Mouse (Mus musculus): Measurements from ENCODE around the gene Lyzl4. TPM values are rescaled to one million over a fixed set of nuclear protein-coding genes. Genes with fewer than 3 reads are reported as not detected.
"Not testable (repeated sequence)": the region's sequence is repeated elsewhere in the genome, so short reads cannot be mapped to it uniquely, and the experiment has no call there.

Lyzl4 gene
- total RNA-seq, 2 experiments from 2014 or later, result 0.76 to 1.5 TPM

DNA sequence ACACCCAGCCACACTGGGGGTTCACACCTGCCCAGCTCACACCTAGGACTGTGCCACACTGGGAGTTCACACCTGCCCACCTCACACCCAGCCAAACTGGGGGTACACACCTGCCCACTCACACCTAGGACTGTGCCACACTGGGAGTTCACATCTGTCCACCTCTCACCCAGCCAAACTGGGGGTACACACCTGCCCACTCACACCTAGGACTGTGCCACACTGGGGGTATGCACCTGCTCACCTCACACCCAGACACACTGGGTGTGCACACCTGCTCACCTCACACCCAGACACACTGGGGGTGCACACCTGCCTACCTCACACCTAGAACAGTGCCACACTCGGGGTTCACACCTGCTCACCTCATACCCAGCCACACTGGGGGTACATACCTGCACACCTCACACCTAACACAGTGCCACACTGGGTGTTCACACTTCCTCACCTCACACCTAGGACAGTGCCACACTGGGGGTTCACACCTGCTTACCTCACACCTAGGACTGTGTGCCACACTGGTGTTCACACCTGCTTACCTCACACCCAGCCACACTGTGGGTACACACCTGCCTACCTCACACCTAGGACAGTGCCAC lies 35.3 kb downstream of the Lyzl4 start:
- no peak overlapping the region for H3K27ac ChIP-seq
- no peak overlapping the region for H3K4me3 ChIP-seq
- no peak for TF ChIP-seq CTCF (conservative IDR thresholded peaks at IDR 0.05)
- no peak for DNase-seq (ENCODE audit: low spot score in 2 of 2)

DNA sequence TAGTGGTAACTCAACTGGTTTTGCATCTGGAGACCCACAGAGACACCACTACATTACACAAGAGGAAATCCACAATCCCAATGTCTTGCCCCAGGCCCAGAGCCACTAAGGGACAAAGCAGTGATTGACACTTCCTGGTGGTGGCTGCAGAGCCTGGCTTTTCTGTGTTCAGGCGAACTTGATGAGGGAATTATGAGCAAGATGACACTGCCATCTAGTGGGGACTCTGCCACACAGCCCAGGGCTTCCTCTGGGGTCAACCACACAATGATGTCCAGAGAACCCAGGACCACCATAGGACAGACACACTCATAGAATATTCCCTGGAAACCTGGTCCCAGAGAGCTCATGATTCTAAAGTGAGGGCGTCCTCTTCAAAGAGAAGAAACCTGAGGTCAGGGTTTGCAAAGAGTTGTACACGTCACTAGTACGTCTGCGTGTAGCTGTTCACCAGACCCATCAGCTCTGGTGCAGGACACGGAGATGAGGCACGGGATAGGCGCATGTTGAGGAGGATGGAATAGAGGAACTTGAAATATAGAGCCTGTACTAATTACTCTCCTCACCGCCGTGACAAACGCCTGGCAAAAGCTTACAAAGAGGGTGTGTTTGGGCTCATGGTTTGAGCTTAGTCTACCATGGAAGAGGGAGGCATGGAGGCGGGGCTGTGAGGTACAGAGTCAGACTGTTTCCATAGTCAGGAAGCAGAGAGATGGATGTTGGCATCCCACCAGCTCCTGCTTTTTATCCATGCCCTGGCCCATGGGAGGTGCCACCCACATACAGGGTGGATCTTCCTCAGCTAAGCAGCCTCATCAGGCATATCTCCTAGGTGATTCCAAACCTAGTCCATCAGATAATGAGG lies 36.2 kb downstream of the Lyzl4 start:
- H3K4me3 ChIP-seq, result no peak overlapping the region
- DNase-seq (ENCODE audit: low spot score in 2 of 2), result peak; percentile 80 to 82
- H3K27ac ChIP-seq, result no peak overlapping the region
- TF ChIP-seq CTCF (conservative IDR thresholded peaks at IDR 0.05), result peak; percentile 98

DNA sequence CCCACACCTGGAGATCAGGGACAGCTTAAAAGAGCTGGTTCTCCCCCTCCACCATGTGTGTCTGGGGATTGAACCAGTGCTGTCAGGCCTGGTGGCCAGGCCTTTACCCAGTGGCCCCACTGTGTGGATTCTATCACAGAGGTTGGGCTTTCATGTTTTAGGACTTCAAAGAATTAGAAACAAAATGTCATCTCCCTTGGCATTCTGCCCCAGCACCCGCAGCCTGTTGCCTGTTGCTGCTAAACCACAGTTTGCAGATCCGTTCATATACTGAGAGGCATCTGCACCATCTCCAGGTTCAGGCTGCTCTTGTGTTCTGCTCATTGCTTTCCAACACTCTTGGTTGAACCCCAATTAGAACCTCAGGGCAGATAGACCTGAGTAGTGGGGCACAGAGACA lies 39.5 kb downstream of the Lyzl4 start:
- no peak for TF ChIP-seq CTCF (conservative IDR thresholded peaks at IDR 0.05)
- no peak for DNase-seq (ENCODE audit: low spot score in 2 of 2)
- H3K4me3 ChIP-seq, result no peak overlapping the region
- no peak overlapping the region for H3K27ac ChIP-seq

DNA sequence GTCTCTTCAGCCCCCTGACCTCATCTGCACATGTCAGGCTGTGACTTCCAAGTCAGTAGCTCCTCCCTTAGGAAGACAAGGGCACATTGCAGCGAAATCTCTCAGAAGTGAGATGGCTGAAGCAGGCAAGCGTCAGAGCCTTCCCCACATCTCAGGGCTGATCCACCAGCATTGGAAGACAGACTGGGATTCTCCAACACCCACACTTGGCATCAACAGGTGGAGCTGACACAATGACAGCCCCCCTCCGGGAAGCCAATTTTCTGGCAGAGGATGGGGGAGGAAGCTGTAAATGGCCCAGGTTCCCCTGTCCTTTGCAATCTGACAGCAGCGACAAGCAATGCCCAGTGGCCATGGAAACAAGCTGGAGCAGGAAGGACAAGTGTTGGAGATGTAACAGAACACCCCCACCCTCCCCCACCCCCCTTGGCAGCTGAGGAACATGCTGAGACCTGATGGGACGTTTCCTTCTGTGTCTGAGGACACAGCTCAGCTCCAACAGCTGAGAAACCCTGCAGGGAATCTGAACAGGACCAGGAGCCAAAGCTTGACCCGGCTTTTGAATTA lies 41.0 kb downstream of the Lyzl4 start:
- TF ChIP-seq CTCF (conservative IDR thresholded peaks at IDR 0.05), result no peak
- H3K4me3 ChIP-seq, result no peak overlapping the region; the same call in 1 of the 2 replicates
- DNase-seq (ENCODE audit: low spot score in 2 of 2), result peak; percentile 29 to 39
- H3K27ac ChIP-seq, result peak overlapping the region; percentile 82

DNA sequence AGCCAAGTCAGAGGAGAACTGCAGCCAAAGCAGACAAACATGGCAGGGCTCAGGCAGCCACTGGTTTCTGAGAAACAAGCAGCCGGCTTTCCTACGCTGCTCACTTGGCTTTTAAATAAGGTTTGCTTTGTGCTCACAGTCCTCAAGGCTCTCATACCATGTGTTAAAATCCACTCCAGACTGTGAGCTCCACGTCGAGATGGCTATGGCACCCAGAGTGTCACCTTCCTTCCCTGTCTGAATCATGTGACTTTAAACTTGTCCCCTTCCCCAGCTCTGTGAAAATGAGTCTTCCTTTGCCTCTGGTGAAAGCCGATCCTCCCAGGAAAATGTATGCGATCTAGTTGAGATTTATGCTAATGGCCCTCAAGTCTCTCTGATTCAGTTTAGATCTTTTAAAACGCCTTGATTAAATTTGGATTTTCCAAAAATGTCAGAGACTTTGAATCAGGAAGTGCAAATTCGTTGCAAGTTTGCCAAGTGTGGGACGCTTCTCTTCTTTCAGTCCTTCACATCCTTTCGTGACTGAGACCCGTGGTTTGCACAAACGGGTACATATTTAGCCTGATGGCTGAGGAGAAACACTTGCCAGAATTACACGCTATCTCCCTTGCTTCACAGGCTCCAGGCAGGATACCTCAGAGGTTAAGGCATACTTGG lies 41.6 kb downstream of the Lyzl4 start:
- no peak overlapping the region; the same call in 1 of the 2 replicates for H3K4me3 ChIP-seq
- TF ChIP-seq CTCF (conservative IDR thresholded peaks at IDR 0.05), result no peak
- peak in 1 of 2 experiments; percentile 48 for DNase-seq (ENCODE audit: low spot score in 2 of 2)
- H3K27ac ChIP-seq, result peak overlapping the region; percentile 82

DNA sequence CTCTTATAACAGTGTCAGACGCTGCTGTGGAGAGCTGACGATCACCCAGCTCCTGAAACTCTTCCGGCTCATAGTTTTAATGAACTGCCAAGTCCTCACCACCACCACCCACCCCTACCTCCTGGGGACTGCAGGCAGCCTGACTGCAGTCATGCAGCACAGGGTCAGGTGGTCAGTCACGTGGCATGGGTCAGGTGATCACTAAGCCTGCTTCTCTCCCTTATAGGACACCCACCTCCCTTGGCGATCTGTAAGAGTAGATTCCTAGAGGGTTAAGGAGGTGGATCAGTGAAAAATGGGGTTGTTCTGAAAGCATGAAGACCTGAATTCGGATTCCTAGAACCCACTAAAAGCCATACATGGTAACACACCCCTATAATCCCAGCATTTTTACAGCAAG lies 42.3 kb downstream of the Lyzl4 start:
- DNase-seq (ENCODE audit: low spot score in 2 of 2), result no peak
- peak overlapping the region; percentile 82; the same call in 1 of the 2 replicates for H3K27ac ChIP-seq
- no peak for TF ChIP-seq CTCF (conservative IDR thresholded peaks at IDR 0.05)
- H3K4me3 ChIP-seq, result no peak overlapping the region

DNA sequence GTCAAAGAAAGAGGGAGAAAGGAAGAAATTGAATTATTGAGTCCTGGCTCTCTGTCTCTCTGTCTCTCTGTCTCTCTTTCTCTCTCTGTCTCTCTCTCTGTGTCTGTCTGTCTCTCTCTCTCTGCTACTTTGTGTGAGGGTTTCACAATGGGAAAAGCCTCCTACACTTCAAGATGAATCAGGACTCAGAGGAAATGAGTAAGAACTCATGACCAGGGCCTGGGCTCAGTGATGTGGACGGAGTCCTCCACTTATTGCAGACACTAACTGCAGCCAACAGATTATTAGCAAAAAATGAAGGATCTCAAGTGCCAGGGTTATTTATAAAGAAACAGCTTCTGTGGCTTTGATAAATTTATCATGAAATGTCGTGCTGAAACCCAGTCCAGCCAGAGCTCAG lies 43.8 kb downstream of the Lyzl4 start:
- TF ChIP-seq CTCF (conservative IDR thresholded peaks at IDR 0.05), result no peak
- DNase-seq (ENCODE audit: low spot score in 2 of 2), result no peak
- Histone ChIP-seq H3K27ac (no peak overlapping the region), H3K4me3 (no peak overlapping the region)

DNA sequence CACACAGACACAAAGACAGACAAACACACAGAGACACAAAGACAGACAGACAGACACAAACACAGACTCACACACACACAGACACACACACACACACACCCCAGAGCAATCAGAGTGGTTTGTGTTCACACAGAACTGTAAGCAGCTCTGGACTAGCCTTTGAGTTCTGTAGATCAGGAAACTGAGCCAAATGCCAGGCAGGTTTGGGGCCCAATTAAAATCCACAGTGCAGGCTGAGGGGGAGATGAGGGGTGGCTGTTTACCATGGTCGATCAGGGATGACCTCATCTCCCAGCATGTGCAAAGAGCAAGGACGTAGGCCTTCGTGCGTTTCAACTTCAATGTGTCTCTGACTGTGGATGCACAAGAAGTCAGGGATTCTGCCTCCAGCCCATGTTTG lies 47.1 kb downstream of the Lyzl4 start:
- no peak for TF ChIP-seq CTCF (conservative IDR thresholded peaks at IDR 0.05)
- H3K4me3 ChIP-seq, result no peak overlapping the region
- H3K27ac ChIP-seq, result no peak overlapping the region
- DNase-seq (ENCODE audit: low spot score in 2 of 2), result no peak

DNA sequence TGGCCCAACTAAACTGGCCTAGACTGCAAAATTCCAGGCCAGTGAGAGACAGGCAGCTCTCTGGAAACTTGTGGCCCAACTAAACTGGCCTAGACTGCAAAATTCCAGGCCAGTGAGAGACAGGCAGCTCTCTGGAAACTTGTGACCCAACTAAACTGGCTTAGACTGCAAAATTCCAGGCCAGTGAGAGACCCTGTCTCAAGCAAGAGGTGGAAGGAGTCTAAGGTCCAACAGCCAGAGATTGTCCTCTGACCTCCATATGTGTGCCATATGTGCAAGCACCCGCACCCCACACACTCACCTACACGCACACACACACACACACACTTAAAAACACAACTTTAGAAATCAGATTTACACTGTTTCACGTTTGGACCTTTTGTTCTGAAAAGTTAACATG lies 48.1 kb downstream of the Lyzl4 start:
- not testable (repeated sequence) for H3K27ac ChIP-seq; DNase-seq (ENCODE audit: low spot score in 2 of 2); H3K4me3 ChIP-seq

DNA sequence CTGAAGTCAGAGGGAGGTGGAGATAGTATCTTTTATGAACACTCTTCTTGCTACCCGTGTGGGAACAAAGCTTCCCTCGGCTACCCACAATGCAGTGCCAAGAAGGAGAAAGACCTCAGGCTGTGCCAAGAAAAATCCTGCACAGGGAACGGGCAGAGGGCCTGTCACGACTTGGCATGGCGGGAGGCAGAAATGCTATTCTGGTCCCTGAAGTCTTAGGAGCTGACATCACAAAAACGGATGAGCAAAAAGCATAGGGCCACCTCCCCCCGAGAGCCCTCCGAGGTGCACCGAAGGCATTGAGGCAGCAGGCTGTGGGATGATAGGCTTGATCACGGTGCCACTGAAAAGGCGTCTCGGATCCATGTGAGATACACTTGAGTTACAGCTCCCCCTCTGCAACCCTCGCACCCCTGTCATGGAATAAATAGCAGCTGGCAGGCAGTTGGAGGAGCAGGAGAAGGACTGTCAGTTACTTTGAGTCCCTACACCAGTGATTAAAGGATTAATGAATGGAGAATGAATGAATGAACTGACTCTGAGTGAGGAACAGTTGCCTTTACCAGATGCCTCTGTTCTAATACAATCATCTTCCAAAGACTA lies 48.8 kb downstream of the Lyzl4 start:
- H3K4me3 ChIP-seq, result no peak overlapping the region
- no peak for TF ChIP-seq CTCF (conservative IDR thresholded peaks at IDR 0.05)
- peak in 1 of 2 experiments; percentile 41 for DNase-seq (ENCODE audit: low spot score in 2 of 2)
- peak overlapping the region; percentile 44; the same call in 1 of the 2 replicates for H3K27ac ChIP-seq

DNA sequence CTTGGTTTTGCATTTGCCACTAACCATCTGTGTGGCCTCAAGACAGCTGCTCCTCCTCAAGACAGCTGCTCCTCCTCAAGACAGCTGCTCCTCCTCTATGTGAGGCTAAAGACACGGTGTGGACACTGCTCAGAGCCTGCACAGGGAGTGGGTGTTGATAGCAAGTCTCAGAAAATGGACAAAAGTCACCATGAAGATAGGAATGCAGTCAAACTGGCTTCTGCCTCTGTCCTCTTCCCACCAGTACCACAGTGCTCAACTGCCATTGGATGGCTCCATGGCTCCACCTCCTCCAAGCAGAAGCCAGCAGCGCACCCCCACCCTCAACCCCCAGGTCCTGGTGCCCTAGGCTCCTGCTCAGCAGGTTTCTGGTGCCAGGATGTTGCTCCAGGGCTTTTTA lies 52.4 kb downstream of the Lyzl4 start:
- TF ChIP-seq CTCF (conservative IDR thresholded peaks at IDR 0.05), result no peak
- Histone ChIP-seq H3K27ac (no peak overlapping the region), H3K4me3 (no peak overlapping the region)
- no peak for DNase-seq (ENCODE audit: low spot score in 2 of 2)

DNA sequence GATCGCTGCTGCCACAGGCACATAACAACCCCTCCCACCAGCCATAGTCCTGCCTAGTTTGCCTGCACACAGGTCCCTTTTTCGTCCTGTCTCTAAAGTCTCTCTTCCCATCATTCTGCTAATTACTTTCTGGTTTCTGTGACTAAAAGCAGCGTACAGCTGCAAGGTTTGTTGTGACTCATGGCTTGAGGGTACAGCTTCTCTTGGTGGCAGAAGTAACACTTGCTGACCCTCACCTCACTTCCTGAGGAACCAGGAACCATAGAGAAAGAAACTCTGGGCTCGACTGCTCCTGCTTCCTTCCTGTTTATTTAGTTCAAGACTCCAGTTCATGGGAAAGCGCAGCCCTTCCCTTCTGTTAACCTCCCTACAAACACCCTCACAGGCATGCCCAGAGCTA lies 67.5 kb downstream of the Lyzl4 start:
- no peak overlapping the region for H3K27ac ChIP-seq
- no peak for TF ChIP-seq CTCF (conservative IDR thresholded peaks at IDR 0.05)
- H3K4me3 ChIP-seq, result no peak overlapping the region
- no peak for DNase-seq (ENCODE audit: low spot score in 2 of 2)

DNA sequence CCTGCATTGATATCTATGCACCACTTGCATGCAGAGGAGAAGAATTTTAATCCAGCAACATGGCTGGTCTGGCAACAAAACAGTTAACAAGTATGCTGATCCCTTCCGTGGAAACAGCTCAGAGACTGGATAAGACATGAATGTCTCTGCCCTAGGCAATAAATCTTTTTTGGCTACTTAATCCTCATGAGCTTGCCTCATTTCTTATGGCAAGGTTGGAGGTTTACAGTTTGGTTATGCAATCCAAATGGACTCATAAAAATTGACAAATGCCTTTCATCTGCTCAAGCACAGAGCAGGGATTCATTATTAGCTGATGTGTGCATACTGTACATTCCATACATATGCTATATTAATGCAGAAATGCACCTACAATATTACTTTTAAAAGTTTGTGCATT lies 73.4 kb downstream of the Lyzl4 start:
- Histone ChIP-seq H3K4me3 (no peak overlapping the region), H3K27ac (no peak overlapping the region)
- DNase-seq (ENCODE audit: low spot score in 2 of 2), result no peak
- TF ChIP-seq CTCF (conservative IDR thresholded peaks at IDR 0.05), result no peak
